Mouse (Mus musculus) cortical plate, adult 2 months (tissue): Measurements from ENCODE around the gene Mxd1.

Experiments used
- CTCF ChIP-seq: fragments of 200-500 bp; IDR thresholded peaks from 2 replicates; pipeline ENCODE4 v1.5.1; 2011; ENCODE audit warnings: mild to moderate bottlenecking, control low read depth, low read length; ENCODE audit not compliant: insufficient read depth; ENCODE audit errors: extremely low read depth
- POLR2A ChIP-seq: fragments of 200-500 bp; IDR thresholded peaks from 2 replicates; pipeline ENCODE4 v1.6.1; 2011; ENCODE audit warnings: mild to moderate bottlenecking, low read length, control low read depth; ENCODE audit not compliant: insufficient read depth; ENCODE audit errors: extremely low read depth

GRCm38 (mm10) chr6:86624074-86625030 lies 44.6 kb downstream of the Mxd1 start:
- no peak for TF ChIP-seq POLR2A
- TF ChIP-seq CTCF = 0 out of 2 replicates have a peak, but pooled peaks have one; percentile 13
